Mouse (Mus musculus) embryonic facial prominence, embryonic 14.5 days (tissue): Measurements from ENCODE around the gene Mamstr. TPM values are rescaled to one million over a fixed set of nuclear protein-coding genes. Genes with fewer than 3 reads are reported as not detected.

Source experiments
- ATAC-seq: fragments of 200-750 bp; cut with Nextera tagmentation; 2 replicates; pipeline ENCODE4 v1.8.0; 2017; ENCODE audit warnings: low read depth, moderate number of reproducible peaks, moderate TSS enrichment
- DNase-seq: peaks from one replicate; pipeline ENCODE4 v3.0.0-alpha.2; 2015; ENCODE audit warnings: low spot score
- H3K27ac ChIP-seq: fragments of 300-500 bp; sonication (generic); replicated peaks from 2 replicates; pipeline ENCODE4 v1.5.1; 2014; ENCODE audit warnings: low read depth, mild to moderate bottlenecking, low read length, moderate library complexity
- H3K27me3 ChIP-seq: fragments of 300-500 bp; sonication (generic); replicated peaks from 2 replicates; pipeline ENCODE4 v1.6.1; 2014; ENCODE audit warnings: low read length; ENCODE audit not compliant: control insufficient read depth, insufficient read depth
- H3K36me3 ChIP-seq: fragments of 300-500 bp; sonication (generic); 2 replicates; pipeline ENCODE4 v1.6.1; 2014; ENCODE audit warnings: low read length, mixed read lengths; ENCODE audit not compliant: control insufficient read depth, insufficient read depth
- H3K4me1 ChIP-seq: fragments of 300-500 bp; sonication (generic); 2 replicates; pipeline ENCODE4 v1.6.1; 2014; ENCODE audit warnings: antibody characterized with exemption, low read length; ENCODE audit not compliant: control insufficient read depth, insufficient read depth
- H3K4me2 ChIP-seq: fragments of 300-500 bp; sonication (generic); 2 replicates; pipeline ENCODE4 v1.6.1; 2014; ENCODE audit warnings: low read depth, mild to moderate bottlenecking, low read length, moderate library complexity, mixed read lengths
- H3K4me3 ChIP-seq: fragments of 300-500 bp; sonication (generic); 2 replicates; pipeline ENCODE4 v1.5.1; 2014; ENCODE audit warnings: low read depth, mild to moderate bottlenecking, low read length
- H3K9ac ChIP-seq: fragments of 300-500 bp; sonication (generic); 2 replicates; pipeline ENCODE4 v1.6.1; 2014; ENCODE audit warnings: low read depth, mild to moderate bottlenecking, low read length, moderate library complexity, mixed read lengths
- H3K9me3 ChIP-seq: fragments of 300-500 bp; sonication (generic); 2 replicates; pipeline ENCODE4 v1.6.1; 2016; ENCODE audit warnings: low read length; ENCODE audit not compliant: control insufficient read depth
- WGBS: fragments of 180-500 bp; shearing (Covaris S2); extraction: QIAGEN DNeasy Blood & Tissue Kit; methylation state at CpG from one replicate; pipeline ENCODE4 v1.1.7; 2014; 5-methylcytosine and 5-hydroxymethylcytosine counted together
- polyA plus RNA-seq: library from polyadenylated mRNA; unstranded; fragments of >200 nt; fragmentation: Nextera tagmentation; extraction: Ambion mirVana; gene quantifications from 2 replicates; pipeline ENCODE4 v1.2.1, GENCODE M21; 2014

Mamstr gene
- polyA plus RNA-seq, 1 experiment from 2014 or later = 28.8 TPM

DNA sequence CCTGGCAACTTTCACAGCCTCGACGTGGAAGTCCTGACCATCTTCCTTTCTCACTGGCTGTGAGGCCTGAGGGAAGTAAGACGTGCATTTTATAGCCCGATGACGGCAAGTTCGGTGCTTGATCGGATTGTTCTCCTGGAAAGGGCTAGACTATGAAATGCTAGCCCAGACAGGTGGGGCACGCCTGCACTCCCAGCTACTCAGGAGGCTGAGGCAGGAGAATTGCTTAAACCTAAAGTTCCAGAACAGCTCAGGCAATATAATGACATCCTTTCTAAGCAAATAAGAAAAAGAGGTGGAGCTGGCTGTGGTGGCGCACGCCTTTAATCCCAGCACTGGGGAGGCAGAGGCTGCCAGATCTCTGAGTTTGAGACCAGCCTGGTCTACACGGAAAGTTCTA is 16.3 kb upstream of the Mamstr start:
- DNase-seq (no peak), ATAC-seq (no peak)
- Histone ChIP-seq H3K4me1 (no peaks in the 10 kb centered on the region; the same call in 1 of the 2 replicates), H3K27ac (no peak overlapping the region), H3K27me3 (peaks cover 13% of the 10 kb centered on the region; the same call in 1 of the 2 replicates), H3K9ac (no peak overlapping the region), H3K9me3 (no peaks in the 10 kb centered on the region), H3K4me2 (no peak overlapping the region), H3K36me3 (no peaks in the 10 kb centered on the region), H3K4me3 (no peak overlapping the region)
- WGBS = 92% methylated on average over 11 of the region's 11 CpGs

GRCm38 (mm10) chr7:45624718-45625117 is 15.1 kb upstream of the Mamstr start:
- H3K27ac ChIP-seq = no peak overlapping the region
- H3K9ac ChIP-seq = no peak overlapping the region
- 85% methylated on average over 3 of the region's 3 CpGs for WGBS
- ATAC-seq (no peak), DNase-seq (no peak)
- no peak overlapping the region for H3K4me2 ChIP-seq
- H3K4me3 ChIP-seq = no peak overlapping the region
- no peaks in the 10 kb centered on the region for H3K9me3 ChIP-seq
- no peaks in the 10 kb centered on the region for H3K36me3 ChIP-seq
- no peaks in the 10 kb centered on the region; the same call in 1 of the 2 replicates for H3K4me1 ChIP-seq
- H3K27me3 ChIP-seq = peaks cover 9% of the 10 kb centered on the region; the same call in 1 of the 2 replicates

DNA sequence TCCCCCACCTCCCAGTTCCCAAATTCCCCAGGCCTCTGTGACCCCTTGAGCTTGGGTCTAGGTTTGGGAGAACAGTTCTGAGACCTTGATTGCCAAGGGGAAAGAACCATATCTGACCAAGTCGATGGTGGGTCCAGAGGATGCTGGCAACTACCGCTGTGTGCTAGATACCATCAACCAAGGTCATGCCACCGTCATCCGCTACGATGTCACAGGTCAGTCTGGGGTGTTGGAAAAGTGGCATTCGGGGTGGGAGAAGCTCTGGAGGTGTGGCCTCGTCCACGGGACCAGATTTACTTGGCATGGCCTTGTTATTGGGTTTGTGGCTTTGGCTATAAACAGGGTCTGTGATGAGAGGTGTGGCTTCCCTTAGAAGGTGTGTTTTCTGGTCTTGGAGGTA is 14.3 kb upstream of the Mamstr start:
- Histone ChIP-seq H3K27ac (no peak overlapping the region), H3K4me1 (no peaks in the 10 kb centered on the region; the same call in 1 of the 2 replicates), H3K4me2 (no peak overlapping the region), H3K9me3 (no peaks in the 10 kb centered on the region), H3K9ac (no peak overlapping the region), H3K27me3 (peaks cover 9% of the 10 kb centered on the region; the same call in 1 of the 2 replicates), H3K4me3 (no peak overlapping the region), H3K36me3 (no peaks in the 10 kb centered on the region)
- no peak for ATAC-seq
- 85% methylated on average over 8 of the region's 8 CpGs for WGBS
- no peak for DNase-seq

- no peak for ATAC-seq
- Histone ChIP-seq H3K4me3 (no peak overlapping the region), H3K27ac (no peak overlapping the region; the same call in 1 of the 2 replicates), H3K27me3 (peaks cover 9% of the 10 kb centered on the region; the same call in 1 of the 2 replicates), H3K4me2 (no peak overlapping the region), H3K9me3 (no peaks in the 10 kb centered on the region), H3K36me3 (no peaks in the 10 kb centered on the region), H3K9ac (0 out of 2 replicates have a peak overlapping the region, but pooled peaks have one; percentile 87), H3K4me1 (no peaks in the 10 kb centered on the region; the same call in 1 of the 2 replicates)
- no peak for DNase-seq
- 89% methylated on average over 7 of the region's 7 CpGs for WGBS
Observed at GRCm38 (mm10) chr7:45626571-45627076, 13.2 kb upstream of the Mamstr start.

DNA sequence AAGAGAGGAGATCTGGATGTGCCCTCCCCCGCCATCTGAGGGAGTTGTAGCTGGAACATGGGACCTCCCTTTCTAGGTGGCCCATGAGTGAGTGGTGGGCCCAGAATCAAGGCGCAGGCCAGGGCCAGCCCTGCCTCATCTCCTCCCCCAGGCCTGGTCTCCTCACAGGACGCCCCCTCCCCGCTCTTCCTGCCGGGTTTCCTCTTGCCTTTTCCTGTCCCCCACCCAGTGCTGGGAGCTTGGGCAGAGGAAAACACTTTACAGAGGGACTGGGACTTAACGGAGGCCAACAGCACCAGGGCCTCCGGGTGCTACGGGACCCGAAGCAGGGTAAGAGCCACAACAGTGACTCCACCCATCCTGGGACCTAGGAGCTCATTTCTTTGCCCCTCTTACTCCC is 12.5 kb upstream of the Mamstr start, which contains the start of gene Rasip1:
Rasip1 (plus strand) TSS at position 228 of the 400 bp plus-strand sequence.
- no peak for DNase-seq
- Histone ChIP-seq H3K9me3 (no peaks in the 10 kb centered on the region), H3K4me2 (peak within 1 kb of the TSS; percentile 98), H3K27ac (peak within 1 kb of the TSS; percentile 76), H3K4me1 (peaks cover 2% of the 10 kb centered on the region; the same call in 1 of the 2 replicates), H3K27me3 (peaks cover 9% of the 10 kb centered on the region; the same call in 1 of the 2 replicates), H3K36me3 (no peaks in the 10 kb centered on the region), H3K4me3 (peak within 1 kb of the TSS; percentile 66), H3K9ac (peak within 1 kb of the TSS; percentile 87)
- ATAC-seq = no peak
- 89% methylated on average over 9 of the region's 9 CpGs for WGBS

DNA sequence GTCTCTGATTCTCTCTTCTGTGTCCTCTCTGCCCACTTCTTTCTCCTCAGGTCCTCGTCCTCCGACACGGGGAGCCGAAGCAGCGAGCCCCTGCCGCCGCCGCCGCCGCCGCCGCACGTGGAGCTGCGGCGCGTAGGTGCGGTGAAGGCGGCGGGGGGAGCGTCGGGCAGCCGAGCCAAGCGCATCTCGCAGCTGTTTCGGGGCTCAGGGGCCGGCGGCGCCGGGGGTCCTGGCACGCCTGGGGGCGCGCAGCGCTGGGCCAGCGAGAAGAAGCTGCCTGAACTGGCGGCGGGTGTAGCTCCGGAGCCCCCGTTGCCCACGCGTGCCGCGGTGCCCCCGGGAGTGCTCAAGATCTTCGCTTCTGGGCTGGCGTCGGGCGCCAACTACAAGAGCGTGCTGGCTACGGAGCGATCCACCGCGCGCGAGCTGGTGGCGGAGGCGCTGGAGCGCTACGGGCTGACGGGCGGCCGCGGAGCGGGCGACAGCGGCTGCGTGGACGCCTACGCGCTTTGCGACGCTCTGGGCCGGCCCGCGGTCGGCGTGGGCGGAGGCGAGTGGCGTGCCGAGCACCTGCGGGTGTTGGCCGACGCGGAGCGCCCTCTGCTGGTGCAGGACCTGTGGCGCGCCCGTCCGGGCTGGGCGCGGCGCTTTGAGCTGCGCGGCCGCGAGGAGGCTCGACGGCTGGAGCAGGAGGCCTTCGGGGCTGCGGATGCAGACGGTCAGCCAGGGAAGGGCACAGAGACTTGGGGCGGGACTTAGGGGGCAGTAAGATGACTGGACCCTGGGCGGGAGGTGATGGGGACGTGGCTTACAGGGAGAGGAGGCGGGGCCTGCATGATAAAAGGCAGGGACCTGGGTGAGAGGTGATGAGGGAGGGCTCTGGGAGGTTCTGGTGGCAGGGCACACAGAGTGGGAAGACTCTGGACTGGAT is 11.1 kb upstream of the Mamstr start:
- Histone ChIP-seq H3K4me3 (peak overlapping the region; percentile 66), H3K36me3 (no peaks in the 10 kb centered on the region), H3K4me1 (peaks cover 7% of the 10 kb centered on the region; the same call in 1 of the 2 replicates), H3K4me2 (peak overlapping the region; percentile 98), H3K9ac (peak overlapping the region; percentile 87), H3K27me3 (peaks cover 9% of the 10 kb centered on the region; the same call in 1 of the 2 replicates), H3K9me3 (no peaks in the 10 kb centered on the region), H3K27ac (peak overlapping the region; percentile 76)
- WGBS = 1% methylated on average over 69 of the region's 105 CpGs
- peak; percentile 91 for ATAC-seq
- DNase-seq = peak; percentile 93

GRCm38 (mm10) chr7:45630064-45630907 is 9.5 kb upstream of the Mamstr start:
- no peak for ATAC-seq
- no peak overlapping the region for H3K9ac ChIP-seq
- 73% methylated on average over 23 of the region's 23 CpGs for WGBS
- H3K4me3 ChIP-seq = no peak overlapping the region
- H3K36me3 ChIP-seq = no peaks in the 10 kb centered on the region
- DNase-seq = no peak
- H3K27me3 ChIP-seq = peaks cover 9% of the 10 kb centered on the region; the same call in 1 of the 2 replicates
- H3K27ac ChIP-seq = no peak overlapping the region
- H3K4me1 ChIP-seq = peaks cover 7% of the 10 kb centered on the region; the same call in 1 of the 2 replicates
- H3K4me2 ChIP-seq = no peak overlapping the region
- H3K9me3 ChIP-seq = no peaks in the 10 kb centered on the region

DNA sequence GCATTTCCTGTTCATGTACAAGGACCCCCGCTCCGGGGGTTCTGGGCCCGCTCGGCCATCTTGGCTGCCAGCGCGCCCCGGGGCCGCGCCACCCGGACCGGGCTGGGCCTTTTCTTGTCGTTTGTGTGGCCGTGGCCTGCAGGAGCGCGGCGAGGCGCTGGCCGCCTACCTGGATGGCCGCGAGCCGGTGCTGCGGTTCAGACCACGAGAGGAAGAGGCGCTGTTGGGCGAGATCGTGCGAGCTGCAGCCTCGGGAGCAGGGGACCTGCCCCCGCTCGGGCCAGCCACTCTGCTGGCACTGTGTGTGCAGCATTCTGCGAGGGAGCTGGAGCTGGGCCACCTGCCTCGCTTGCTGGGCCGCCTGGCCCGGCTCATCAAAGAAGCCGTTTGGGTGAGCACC is 7.3 kb upstream of the Mamstr start:
- DNase-seq (no peak), ATAC-seq (no peak)
- Histone ChIP-seq H3K9ac (peak overlapping the region; percentile 61), H3K27ac (no peak overlapping the region), H3K27me3 (peaks cover 9% of the 10 kb centered on the region; the same call in 1 of the 2 replicates), H3K9me3 (no peaks in the 10 kb centered on the region), H3K4me3 (peak overlapping the region; percentile 30), H3K36me3 (peaks cover 10% of the 10 kb centered on the region), H3K4me1 (peaks cover 7% of the 10 kb centered on the region; the same call in 1 of the 2 replicates), H3K4me2 (peak overlapping the region; percentile 49)
- 20% methylated on average over 4 of the region's 35 CpGs for WGBS
